Mouse (Mus musculus) G1E (cell line): ENCODE measurements around the gene Mterf2. TPM values are rescaled to one million over a fixed set of nuclear protein-coding genes. Genes with fewer than 3 reads are reported as not detected.

Source experiments
- ATAC-seq: 2 replicates; pipeline ENCODE4 v1.8.0; 2016; ENCODE audit warnings: mild to moderate bottlenecking; ENCODE audit not compliant: insufficient number of reproducible peaks, poor library complexity, low FRiP score, severe bottlenecking; ENCODE audit errors: extremely low read depth
- DNase-seq: peaks from one replicate; pipeline ENCODE4 v3.0.0; 2012; ENCODE audit warnings: low spot score
- H3K27me3 ChIP-seq: 2 replicates; pipeline ENCODE4 v1.6.1; 2012; ENCODE audit warnings: mild to moderate bottlenecking, low read length, inconsistent platforms; ENCODE audit not compliant: insufficient read depth
- H3K36me3 ChIP-seq: replicated peaks from 2 replicates; pipeline ENCODE3; 2012; ENCODE audit warnings: mild to moderate bottlenecking, inconsistent platforms
- H3K4me1 ChIP-seq: 2 replicates; pipeline ENCODE4 v1.6.1; 2012; ENCODE audit warnings: low read depth, low read length, inconsistent platforms, mixed read lengths; ENCODE audit not compliant: insufficient read depth
- H3K4me3 ChIP-seq: 2 replicates; pipeline ENCODE4 v1.5.1; 2012; ENCODE audit warnings: low read depth, mild to moderate bottlenecking, inconsistent platforms, low read length, moderate library complexity, mixed read lengths
- H3K9me3 ChIP-seq: replicated peaks from 2 replicates; pipeline ENCODE4 v1.6.1; 2012; ENCODE audit warnings: inconsistent platforms
- CTCF ChIP-seq: IDR thresholded peaks from 2 replicates; pipeline ENCODE4 v1.5.1; 2012; ENCODE audit warnings: low read depth, low read length, inconsistent platforms, mixed read lengths
- GATA1 ChIP-seq: IDR thresholded peaks from 2 replicates; pipeline ENCODE4 v1.6.1; 2012; ENCODE audit warnings: borderline replicate concordance, low read length, inconsistent platforms, mixed read lengths
- GATA2 ChIP-seq: IDR thresholded peaks from 2 replicates; pipeline ENCODE4 v1.6.1; 2012; ENCODE audit warnings: low read depth, low read length, inconsistent platforms, borderline replicate concordance
- POLR2AphosphoS5 ChIP-seq: IDR thresholded peaks from 2 replicates; pipeline ENCODE4 v1.6.1; 2012; ENCODE audit warnings: low read depth, low read length, inconsistent platforms; ENCODE audit not compliant: insufficient replicate concordance
- TAL1 ChIP-seq: conservative IDR thresholded peaks from 2 replicates; pipeline ENCODE4 v1.6.1; 2012; ENCODE audit warnings: low read depth, low read length, inconsistent platforms, mixed read lengths
- polyA plus RNA-seq: library from polyadenylated mRNA; stranded (reverse); fragments of >175 nt; gene quantifications from 2 replicates; pipeline ENCODE4 v1.2.3, GENCODE M21; 2012
- total RNA-seq, 2 experiments: library from RNA; stranded (forward) in 1 of 2; stranded (reverse) in 1 of 2; fragments of 200-1000 nt in 1 of 2; fragments of >200 nt in 1 of 2; fragmentation: Nextera tagmentation in 1 of 2; gene quantifications; 2 replicates each; pipeline ENCODE4 v1.2.3; 2014 to 2017

Mterf2 gene
- total and polyA plus RNA-seq, 3 experiments: 0.59 to 35.3 (median 15.4) TPM

- no peak for TF ChIP-seq POLR2AphosphoS5
- TF ChIP-seq CTCF: no peak
- no peak for TF ChIP-seq TAL1
- TF ChIP-seq GATA1: no peak
- TF ChIP-seq GATA2: no peak
- H3K9me3 ChIP-seq: no peaks in the 10 kb centered on the region
- H3K36me3 ChIP-seq: peaks cover 25% of the 10 kb centered on the region
- peaks cover 20% of the 10 kb centered on the region for H3K4me1 ChIP-seq
- ATAC-seq (no peak), DNase-seq (no peak)
- H3K4me3 ChIP-seq: peak overlapping the region; percentile 85; the same call in 1 of the 2 replicates
- H3K27me3 ChIP-seq: 0 out of 2 replicates have a peak, but pooled peaks cover 1% of the 10 kb centered on the region
These were observed 626 bp upstream of the Mterf2 start for GRCm38 (mm10) chr10:85128453-85128852.

GRCm38 (mm10) chr10:85125184-85125583, 2.6 kb downstream of the Mterf2 start:
- Histone ChIP-seq H3K4me3 (no peak overlapping the region), H3K9me3 (no peaks in the 10 kb centered on the region), H3K36me3 (peaks cover 48% of the 10 kb centered on the region), H3K4me1 (peaks cover 20% of the 10 kb centered on the region), H3K27me3 (no peaks in the 10 kb centered on the region)
- ATAC-seq (no peak), DNase-seq (no peak)
- TF ChIP-seq GATA2 (no peak), CTCF (no peak), POLR2AphosphoS5 (no peak), GATA1 (no peak), TAL1 (no peak)

GRCm38 (mm10) chr10:85114409-85114808, 13.4 kb downstream of the Mterf2 start:
- Histone ChIP-seq H3K36me3 (peaks cover 29% of the 10 kb centered on the region), H3K4me1 (peaks cover 3% of the 10 kb centered on the region; the same call in 1 of the 2 replicates)
- DNase-seq: no peak

GRCm38 (mm10) chr10:85103085-85103885, 24.5 kb downstream of the Mterf2 start:
- TF ChIP-seq CTCF (no peak), POLR2AphosphoS5 (no peak), GATA2 (no peak), GATA1 (no peak), TAL1 (no peak)
- DNase-seq: peak; percentile 21

More at GRCm38 (mm10) chr10:85114409-85114808, 13.4 kb downstream of the Mterf2 start:
- no peak for TF ChIP-seq CTCF
- TF ChIP-seq TAL1: no peak
- TF ChIP-seq POLR2AphosphoS5: no peak
- no peak for TF ChIP-seq GATA2
- TF ChIP-seq GATA1: no peak
- H3K27me3 ChIP-seq: no peaks in the 10 kb centered on the region
- H3K9me3 ChIP-seq: no peaks in the 10 kb centered on the region
- H3K4me3 ChIP-seq: no peak overlapping the region
- no peak for ATAC-seq

GRCm38 (mm10) chr10:85102247-85103084, 25.4 kb downstream of the Mterf2 start, which contains the start of the genes Fhl4 and Tmem263:
TSS of gene Fhl4 (minus strand) at chr10:85102495.
TSS of gene Tmem263 (plus strand) at chr10:85102627.
- Histone ChIP-seq H3K36me3 (peaks cover 4% of the 10 kb centered on the region), H3K4me1 (peaks cover 24% of the 10 kb centered on the region)
- ATAC-seq: peak; percentile 64

More at GRCm38 (mm10) chr10:85103085-85103885, 24.5 kb downstream of the Mterf2 start:
- Histone ChIP-seq H3K4me1 (peaks cover 24% of the 10 kb centered on the region), H3K9me3 (no peaks in the 10 kb centered on the region), H3K27me3 (no peaks in the 10 kb centered on the region), H3K4me3 (peak overlapping the region; percentile 88), H3K36me3 (peaks cover 4% of the 10 kb centered on the region)
- no peak for ATAC-seq

GRCm38 (mm10) chr10:85101841-85102240, 26.0 kb downstream of the Mterf2 start:
- Histone ChIP-seq H3K36me3 (peaks cover 4% of the 10 kb centered on the region), H3K27me3 (no peaks in the 10 kb centered on the region; the same call in 1 of the 2 replicates), H3K9me3 (no peaks in the 10 kb centered on the region), H3K4me1 (peaks cover 24% of the 10 kb centered on the region), H3K4me3 (peak overlapping the region; percentile 88)
- TF ChIP-seq CTCF (no peak), GATA2 (no peak), POLR2AphosphoS5 (no peak), TAL1 (no peak)
- peak; percentile 4 for DNase-seq
- ATAC-seq: peak; percentile 25

More at GRCm38 (mm10) chr10:85102247-85103084, 25.4 kb downstream of the Mterf2 start, which contains the start of the genes Fhl4 and Tmem263:
- Histone ChIP-seq H3K4me3 (peak within 1 kb of the TSS; percentile 88), H3K27me3 (no peaks in the 10 kb centered on the region; the same call in 1 of the 2 replicates), H3K9me3 (no peaks in the 10 kb centered on the region)
- DNase-seq: peak; percentile 94
- no peak for TF ChIP-seq POLR2AphosphoS5
- no peak for TF ChIP-seq GATA2
- no peak for TF ChIP-seq CTCF
- no peak for TF ChIP-seq TAL1
- TF ChIP-seq GATA1: no peak
